Mouse (Mus musculus) gastrocnemius, adult 8-10 months (tissue): ENCODE measurements around the gene Arhgap31. TPM values are rescaled to one million over a fixed set of nuclear protein-coding genes. Genes with fewer than 3 reads are reported as not detected.

ENCODE experiments used
- DNase-seq, 2 experiments: peaks; one replicate each; pipeline ENCODE4 v3.0.0; 2022; ENCODE audit warnings: low spot score in 2 of 2
- total RNA-seq, 4 experiments: library from RNA; stranded (reverse); gene quantifications; 2 replicates each; pipeline ENCODE4 v1.2.4; 2022

Arhgap31 gene
- total RNA-seq, 4 experiments from 2014 or later = 9.3 to 14.3 (median 11.0) TPM

DNA sequence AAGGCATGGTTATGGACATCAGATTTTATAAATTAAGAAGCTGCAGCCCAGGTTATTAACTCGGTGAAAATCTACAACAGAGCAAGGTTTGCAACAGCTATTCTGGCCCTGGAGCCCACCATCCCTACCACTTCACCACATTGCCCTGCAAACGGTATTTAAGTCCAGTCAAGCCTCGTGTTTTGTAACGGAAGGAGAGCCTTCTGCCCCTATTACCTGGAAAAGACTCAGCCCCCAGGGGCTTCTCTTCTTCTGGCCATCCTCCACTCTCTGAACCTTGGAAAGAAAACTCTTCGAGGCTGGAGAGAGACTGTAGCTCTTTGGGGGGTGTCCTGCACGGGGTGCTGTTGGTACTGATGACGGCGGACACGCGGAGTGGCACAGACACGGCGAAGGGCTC lies 104.4 kb downstream of the Arhgap31 start:
- no peak for DNase-seq

DNA sequence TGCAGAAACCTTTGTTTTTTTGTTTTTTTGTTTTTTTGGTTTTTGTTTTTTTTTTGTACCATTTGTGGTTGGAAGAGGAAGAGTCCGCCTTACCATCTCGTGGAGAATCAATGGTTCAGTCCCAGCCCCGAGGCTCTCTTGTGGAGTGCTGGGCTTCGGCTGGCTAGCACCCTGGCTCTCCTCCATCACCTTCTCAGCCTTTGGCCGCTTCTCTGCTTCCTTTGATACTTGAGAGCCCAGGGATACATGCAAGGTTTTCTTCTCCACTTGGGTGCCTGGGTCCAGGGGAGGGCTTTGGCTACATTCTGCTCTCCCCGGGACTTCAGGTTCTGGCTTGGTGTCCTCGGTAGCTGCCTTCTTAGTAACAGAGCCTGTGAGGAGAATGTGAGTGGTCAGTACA lies 106.6 kb downstream of the Arhgap31 start:
- DNase-seq = peak; percentile 5 to 13

DNA sequence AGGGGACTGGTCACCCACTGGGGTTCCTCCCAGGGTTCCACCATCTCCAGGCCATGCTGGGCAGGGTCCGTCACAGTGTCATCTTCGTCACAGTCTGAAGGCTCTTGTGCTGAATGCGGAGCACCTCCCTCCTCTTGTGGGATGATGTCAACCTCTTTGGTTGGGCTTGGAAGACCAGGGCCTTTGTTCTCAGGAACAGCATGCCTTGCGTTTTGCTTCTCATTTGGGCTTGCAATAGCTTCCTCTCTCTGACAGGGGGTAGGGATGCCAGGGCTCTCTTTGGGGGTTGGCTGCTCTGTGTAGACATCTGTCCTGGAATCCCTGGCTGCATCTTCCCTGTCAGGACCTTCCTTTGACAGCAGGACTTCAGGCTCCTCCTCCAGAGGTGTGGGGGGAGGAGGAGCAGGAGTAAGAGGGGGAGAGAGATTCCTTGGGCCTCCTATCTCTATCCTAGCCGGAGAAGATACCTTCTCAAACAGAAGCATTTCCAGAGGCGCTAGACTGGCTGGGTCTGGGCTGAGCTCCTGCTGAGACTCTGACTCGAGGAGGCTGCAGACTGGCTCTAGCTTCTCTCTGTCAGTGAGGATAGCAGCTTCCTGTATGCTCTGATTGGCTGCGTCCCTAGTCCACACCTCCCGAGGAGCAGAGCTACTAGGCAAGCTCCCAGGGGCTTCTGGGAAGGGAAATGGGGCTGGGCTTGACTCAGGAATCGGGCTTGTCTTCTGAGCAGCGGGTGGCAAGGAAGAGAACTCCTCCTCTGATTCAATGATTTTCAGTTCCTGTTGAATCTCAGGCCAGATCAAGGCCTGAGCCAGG lies 109.9 kb downstream of the Arhgap31 start:
- DNase-seq = peak; percentile 28 to 43

DNA sequence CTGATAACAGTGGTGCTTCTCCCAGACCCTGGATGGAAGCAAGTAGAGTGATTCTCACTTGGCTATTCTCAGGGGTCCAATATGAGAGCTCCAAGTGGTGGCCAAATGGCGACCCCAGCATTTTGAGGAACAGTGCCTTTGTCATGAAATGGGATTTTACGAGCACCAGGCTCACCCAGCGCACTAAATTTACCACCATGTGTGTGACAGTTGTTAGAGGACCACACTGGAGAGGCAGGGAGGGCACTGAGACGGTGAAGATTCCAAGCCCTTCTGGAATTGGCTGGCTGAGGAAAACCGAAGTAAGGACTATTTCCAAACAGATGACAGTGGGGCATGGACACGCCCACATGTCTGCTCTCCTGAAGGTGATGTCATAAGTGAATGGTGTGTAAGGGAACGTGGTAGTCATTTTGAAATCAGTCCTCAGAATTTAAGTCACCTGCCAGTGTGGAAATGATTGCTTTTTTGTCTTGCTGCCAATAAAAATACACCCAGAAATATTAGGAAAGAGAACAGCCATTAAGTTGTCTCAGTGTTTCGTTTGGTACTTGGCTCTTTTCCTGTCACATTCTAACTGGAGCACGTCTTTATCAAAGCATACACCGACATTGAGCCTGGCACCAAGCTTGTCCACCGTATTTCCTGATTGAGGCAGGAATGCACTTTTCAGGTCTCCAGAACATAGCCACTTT lies 113.9 kb downstream of the Arhgap31 start:
- DNase-seq = no peak

DNA sequence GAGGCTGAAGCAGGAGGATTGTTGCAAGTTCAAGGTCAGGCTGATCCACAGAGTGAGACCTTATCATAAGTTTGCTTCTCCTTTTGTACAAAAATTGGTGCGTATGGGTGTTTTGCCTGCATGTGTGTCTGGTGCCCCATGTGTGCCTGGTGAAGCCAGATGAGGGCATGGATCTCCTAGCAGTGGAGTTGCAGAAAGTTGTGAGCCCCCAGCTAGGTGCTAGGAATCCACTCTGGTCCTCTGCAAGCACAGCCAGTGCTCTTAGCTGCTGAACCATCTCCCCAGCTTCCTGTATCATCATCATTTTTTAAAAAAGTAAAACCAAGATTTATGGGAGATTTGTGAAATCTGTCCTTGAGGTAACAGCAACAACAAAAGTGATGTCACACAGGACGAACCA lies 116.4 kb downstream of the Arhgap31 start:
- DNase-seq = no peak

DNA sequence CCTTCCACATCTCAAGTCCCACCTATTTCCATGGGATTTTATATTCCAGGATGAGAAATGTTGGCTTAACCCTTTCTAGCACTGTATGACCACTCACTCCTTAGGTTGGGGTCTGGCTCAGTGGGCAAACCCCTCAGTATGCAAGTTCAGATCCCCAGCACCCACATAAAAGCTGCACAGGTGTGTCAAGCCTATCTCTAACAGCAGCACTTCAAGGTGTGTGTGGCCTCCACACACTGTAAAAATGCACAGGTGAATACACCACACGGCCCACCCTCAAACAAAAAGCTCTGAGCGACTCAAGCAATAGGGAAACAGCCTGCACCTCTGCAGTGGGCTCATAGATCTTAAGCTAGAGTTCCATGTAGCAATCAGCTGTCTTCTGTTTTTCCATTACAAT lies 117.0 kb downstream of the Arhgap31 start:
- DNase-seq = no peak

DNA sequence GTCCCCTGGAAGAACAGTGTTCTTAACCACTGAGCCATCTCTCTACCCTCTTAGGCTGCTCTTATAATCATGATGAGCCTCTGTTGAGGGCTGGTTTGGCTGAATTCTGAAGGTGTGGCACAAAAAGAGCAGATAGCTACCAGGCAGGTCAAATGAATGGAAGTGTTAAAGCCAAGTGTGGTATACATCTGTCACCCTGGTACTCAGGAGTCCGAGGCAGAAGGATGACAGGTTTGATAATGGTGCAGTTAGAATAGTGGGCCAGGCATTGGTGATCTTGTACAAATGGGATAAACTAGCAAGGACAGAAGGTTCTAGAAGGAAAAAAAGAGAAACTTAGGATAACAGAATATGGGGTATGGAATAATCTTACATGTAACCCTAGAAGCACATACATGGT lies 118.6 kb downstream of the Arhgap31 start:
- DNase-seq = no peak

DNA sequence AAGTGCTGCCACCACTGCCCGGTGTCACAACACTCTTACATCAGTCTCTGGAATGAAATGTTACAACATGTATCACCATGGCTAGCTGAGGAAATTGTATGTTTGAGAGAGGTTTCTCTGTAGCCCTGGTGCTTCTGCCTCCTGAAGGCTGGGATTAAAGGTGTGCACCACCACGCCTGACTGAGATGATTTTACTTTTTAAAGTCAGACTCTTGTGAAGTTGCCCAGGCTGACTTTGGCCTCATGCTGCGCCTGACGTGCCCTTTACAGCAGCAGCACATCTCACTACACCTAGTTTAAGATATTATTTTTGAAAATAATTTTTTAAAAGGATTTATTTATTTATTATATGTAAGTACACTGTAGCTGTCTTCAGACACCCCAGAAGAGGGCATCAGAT lies 120.1 kb downstream of the Arhgap31 start:
- no peak for DNase-seq

DNA sequence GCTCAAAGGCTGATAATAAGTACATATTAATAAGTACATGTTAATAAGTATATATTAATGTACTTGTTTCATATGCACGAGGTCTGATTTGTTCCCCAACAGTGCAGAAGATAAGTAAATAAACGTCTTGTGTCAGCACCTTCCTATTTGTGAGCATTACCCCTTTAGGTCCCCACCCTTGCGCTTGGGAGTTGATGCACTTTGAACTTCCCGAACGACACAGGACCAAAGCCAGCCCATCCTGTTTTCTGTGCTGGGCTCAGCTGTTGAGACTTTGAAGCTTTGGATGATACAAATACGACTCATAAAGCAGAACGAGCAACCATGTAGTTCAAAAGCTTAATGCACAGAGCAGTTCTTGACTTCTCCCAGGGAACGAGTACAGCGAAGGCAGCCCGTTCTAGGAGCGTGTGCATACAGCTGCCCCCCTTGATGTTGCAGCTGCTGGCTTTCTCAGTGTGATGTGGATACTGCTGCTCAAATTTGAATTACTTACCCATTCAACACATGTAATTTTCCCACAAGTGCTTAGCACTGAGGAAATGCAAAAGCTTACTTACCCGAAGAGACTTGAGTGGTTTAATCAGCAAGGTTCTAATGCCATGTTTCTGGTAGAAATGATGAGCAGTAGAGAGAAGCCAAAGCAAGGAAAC lies 120.9 kb downstream of the Arhgap31 start:
- DNase-seq = no peak

DNA sequence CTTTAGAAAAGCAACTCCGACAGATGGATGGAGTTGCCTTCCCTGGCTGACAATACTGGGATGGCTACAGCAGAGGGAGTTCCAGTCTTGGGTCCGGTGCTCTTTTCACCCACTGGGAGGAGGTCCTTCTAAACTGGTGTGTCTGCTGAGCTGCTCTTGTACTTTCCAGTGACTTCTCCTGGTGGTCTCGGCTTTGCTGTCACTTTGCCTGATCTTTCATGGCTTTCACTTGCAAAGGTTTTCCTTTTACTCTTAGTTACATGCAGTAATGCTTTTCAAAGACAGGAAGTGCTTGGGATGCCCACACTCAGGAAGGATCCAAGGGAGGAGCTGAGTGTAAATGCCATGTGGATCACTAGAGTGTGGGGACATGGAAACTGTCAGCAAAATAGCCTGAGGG lies 121.6 kb downstream of the Arhgap31 start:
- DNase-seq = no peak

DNA sequence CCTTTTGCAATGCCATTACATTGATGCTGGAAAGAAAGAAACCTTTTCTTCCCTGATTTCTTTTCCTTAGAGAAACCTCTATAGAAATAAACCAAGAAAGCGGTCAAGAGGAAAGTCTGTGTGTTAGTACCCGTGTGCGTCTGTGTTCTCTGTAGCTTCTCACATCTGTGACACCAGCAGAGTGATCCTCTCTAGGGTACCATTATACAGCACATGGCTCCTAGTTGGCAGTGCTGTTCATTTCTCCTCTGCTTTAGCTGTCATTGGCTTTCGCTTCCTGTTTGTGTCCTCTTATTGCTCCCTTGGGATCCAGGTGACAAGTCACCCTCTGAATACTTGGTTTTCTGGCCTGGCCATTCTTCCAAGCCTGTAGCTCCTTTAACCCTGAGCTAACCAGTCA lies 125.5 kb downstream of the Arhgap31 start:
- no peak for DNase-seq

DNA sequence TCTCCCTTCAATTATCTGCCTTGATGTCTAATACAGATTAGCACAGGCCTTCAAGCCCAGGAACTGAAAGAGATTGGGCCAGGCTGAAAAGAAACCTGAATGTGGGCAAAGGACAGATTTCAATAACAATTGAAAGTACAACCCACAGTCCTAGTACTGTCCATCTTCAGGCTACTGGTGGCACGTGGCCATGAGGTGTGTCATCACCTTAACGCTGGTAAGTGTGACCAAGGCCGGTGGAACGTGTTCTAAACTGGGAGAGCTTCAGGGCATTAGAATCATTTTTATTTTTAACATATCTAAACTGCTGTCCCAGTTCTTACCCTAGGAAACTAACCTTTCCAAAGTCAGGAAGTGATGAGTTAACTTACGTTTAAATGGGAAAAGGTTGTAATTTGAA lies 125.9 kb downstream of the Arhgap31 start:
- no peak for DNase-seq

DNA sequence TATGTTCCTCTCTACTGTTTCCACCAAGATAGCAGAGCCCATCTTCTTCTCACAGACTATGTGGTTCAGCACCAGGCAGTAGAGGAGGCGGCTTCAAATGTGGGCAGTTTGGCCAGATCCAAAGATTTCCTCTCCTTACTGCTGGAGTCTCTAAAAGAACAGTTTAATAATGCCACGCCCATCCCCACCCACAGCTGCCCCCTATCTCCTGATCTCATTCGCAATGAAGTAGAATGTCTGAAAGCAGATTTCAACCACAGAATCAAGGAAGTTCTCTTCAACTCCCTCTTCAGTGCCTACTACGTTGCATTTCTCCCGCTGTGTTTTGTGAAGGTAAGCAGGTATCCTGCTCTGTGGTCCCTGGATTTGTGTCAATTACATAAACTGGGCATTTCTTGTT lies 127.9 kb downstream of the Arhgap31 start:
- no peak for DNase-seq

DNA sequence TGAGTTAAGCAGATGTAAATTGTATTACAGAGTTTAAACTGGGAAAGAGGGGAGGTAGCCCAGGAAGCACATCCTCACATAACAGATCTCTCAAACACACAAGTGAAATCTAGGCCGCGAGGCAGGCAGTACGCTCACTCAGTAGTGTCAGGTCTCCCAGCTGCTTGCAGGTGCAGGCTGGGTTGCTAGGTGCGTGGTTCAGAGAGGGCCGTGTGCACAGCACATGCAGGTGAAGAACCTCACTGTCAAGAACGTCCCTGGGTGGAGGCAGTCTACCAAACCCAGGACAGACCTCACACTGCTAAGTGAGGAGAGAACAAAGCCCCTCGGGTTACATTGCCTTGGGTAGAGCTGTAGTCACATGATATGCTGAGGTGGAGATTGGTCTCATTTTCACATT lies 128.3 kb downstream of the Arhgap31 start:
- no peak for DNase-seq

DNA sequence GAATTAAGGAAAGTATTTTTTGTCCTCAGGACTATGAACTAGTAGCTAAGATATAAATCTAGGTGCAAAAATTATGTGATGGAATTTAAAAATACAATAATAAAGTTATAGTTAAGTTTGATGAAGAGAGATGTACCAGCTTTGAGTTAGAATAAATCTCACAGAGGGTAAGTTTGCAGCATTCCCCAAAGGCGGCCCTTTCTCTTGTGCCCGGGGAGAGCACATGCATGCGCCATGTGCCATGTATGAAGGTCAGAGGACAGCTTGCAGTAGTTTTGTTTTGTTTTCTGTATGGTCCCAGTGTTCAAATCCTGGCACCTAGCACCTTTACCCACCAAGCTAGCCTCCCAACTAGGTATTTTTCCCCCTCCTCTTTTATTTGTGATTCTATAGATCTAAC lies 141.6 kb downstream of the Arhgap31 start:
- no peak for DNase-seq

DNA sequence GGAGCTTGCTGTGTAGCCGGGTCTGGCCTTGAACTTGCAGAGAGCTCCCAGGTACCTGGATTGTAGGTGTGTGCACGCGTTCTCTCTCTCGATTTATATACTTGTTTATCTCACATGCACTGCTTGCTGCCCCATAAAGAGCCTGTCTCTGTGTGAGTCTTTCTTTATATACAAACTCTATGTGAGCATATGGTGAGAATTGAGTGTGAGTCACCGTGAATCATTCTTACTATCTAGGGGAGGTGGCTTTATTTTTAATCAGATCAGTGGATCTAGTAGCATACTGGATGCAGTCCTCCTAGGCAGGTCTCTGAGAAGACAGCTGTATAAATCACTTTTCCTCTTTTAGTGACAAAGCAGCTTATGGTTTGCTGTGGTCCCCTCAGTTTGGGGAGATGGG lies 144.9 kb downstream of the Arhgap31 start:
- DNase-seq = no peak

DNA sequence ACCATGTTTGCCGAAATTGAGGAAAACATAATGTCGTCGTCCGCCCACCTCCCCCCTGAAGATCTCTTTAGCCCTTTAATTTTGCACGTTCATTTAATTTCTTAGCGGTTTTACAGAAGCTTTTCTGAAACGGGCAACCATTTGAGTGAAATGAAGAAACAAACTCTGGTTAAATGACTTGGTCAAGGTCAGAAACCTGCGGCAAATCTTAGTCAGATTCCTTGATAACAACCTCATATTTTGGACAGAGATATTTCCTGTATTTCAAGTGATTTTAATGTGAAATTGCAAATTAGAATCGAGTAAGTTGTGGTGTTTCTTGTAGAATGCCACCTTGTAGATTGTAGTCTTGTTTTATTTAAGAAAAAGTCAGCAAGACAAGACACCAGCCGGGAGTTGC lies 149.6 kb downstream of the Arhgap31 start:
- DNase-seq = no peak

DNA sequence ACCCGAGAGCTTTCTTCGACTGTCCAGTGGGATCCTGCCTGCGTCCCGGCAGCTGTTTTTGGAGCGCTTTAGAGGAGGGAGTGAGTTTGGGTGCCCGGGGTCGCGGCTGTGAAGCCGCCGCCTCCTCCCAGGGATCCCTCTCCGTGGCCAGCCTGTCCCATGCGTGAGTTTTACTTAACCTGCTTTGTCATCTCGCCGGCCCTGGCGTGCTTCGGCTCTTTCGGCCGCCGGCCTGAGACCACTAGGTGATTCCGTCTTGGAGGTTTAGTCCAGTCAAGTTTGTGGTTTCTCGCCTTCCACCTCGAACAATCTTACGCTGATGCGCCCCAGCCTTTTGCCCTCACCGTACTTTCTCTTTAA lies 150.1 kb downstream of the Arhgap31 start:
- DNase-seq = no peak

DNA sequence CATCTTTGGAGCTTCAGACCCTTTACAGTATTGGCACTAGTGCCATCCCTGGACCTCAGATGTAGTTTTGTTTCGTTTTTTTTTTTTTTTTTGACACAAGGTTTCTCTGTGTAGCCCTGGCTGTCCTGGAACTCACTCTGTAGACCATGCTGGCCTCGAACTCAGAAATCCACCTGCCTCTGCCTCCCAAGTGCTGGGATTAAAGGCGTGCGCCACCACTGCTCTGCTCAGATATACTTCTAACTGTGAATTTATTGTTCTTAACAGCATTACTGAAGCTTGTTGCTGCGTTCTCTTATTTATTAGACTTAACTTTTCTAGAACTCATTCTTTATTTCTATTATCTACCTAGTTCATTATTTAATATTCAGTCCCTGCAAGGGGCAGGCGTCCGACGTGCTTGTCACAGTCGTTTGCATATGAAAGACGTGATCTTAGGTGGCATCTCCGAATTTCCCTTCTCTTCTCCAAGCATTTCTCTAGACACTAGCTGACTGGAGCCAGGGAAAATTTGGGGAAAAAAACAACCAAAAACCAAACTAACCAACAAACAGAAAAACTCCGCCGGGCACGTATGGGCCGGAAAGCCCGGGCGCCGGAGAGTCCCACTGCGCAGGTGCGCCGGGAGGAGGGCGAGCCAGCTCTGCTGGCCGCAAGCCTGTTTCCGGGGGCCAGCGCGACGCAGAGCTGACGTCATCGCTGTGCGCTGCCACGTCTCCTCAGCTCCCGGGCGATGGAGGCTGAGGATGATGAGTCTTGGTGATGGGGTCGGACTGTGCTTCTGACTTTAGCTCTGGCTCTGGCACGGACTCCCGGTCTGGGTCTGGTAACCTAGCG lies 150.7 kb downstream of the Arhgap31 start:
- peak; percentile 82 to 89 for DNase-seq

DNA sequence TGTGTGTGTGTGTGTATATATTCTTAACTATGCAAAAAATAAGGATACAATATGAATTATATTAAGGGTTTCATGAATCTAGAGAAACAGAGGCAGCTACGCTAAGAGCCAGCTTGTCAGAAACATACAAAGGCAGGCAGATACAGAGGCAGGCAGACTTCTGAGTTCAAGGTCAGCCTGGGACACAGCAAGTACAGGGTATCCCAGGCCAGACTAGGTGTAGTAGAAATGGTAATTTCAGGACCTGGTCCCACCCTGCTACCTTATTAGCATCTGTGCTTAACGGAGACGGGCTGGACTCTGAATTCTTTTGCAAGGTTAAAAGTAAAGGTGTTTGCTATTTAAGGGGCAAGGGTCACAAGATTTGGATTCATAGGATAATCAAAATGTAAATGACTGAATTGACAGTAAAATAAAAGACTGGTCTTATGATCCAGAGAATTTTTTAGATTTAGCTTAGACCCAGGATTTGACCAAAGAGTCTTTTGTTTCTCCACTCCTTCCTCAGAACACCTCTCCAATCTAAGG lies 154.8 kb downstream of the Arhgap31 start, which contains the start of gene Tmem39a:
Gene Tmem39a, plus strand, starts transcription at position 478 of the 528 bp plus-strand sequence.
- DNase-seq = no peak

DNA sequence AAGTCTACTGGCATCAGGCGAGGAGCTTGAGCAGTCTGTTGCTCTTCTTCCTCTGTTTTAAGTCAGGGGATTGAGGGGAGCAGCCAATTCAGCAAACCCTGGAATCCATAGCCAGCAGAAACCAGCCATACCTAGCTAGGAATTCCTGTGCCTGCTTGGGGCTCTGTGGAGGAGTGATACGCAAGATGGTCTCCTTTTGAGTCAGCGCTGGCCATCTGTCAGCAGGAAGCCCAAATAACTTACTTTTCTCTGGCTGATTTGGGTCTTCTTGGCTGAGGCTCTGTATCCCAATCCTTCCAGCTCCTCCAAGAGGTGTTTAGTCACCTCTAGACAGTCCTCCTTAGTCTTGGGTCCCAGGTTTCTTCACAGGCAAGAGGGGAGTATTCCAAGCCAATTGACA lies 157.1 kb downstream of the Arhgap31 start:
- no peak for DNase-seq
